Mouse (Mus musculus): ENCODE measurements around the gene Rpe. TPM values are rescaled to one million over a fixed set of nuclear protein-coding genes. Genes with fewer than 3 reads are reported as not detected.

Gene Rpe
- total RNA-seq, 1 experiment from 2014 or later: 39.6 TPM

GRCm38 (mm10) chr1:66730581-66730980, 29.9 kb downstream of the Rpe start:
- ATAC-seq (replicated peaks; ENCODE audit: insufficient number of reproducible peaks, low FRiP score, low TSS enrichment, poor library complexity, severe bottlenecking): no peak

DNA sequence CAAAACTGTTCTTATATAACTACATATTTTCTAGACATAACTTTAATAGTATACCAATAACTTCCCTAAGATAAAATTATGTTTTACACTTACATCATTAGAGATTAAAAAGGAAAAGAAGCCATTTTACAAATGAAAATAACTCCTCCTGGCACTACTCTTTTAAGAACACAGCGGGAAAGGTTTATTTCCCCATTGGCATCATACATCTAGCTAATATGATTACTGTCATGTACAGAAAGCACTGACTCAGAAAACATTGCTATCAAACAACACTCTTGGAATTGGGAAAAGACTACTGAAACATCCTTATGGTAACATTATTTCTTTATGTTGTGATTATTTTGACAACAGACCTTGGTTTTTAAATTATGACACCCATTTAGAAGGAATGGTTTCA, 68.1 kb downstream of the Rpe start:
- ATAC-seq (replicated peaks; ENCODE audit: insufficient number of reproducible peaks, low FRiP score, low TSS enrichment, poor library complexity, severe bottlenecking): no peak

Other genes starting within 250 kb of the Rpe start
- gene Unc80, start 232.5 kb upstream of the Rpe start, total RNA-seq (2017): 0.11 TPM in 1 of 3 replicates, not detected in the others
- gene Kansl1l, start 116.7 kb downstream of the Rpe start, total RNA-seq (2017): 15.6 to 25.1 TPM (median 23.7 TPM) in 3 replicates
- gene Acadl, start 162.4 kb downstream of the Rpe start, total RNA-seq (2017): 28.7 to 44.7 TPM (median 42.2 TPM) in 3 replicates
- gene Myl1, start 244.6 kb downstream of the Rpe start, total RNA-seq (2017): not detected in 3 replicates

Measured in monocyte, adult 5-6 weeks (primary cell).